Mouse (Mus musculus) adrenal gland, adult 8-10 months (tissue): Measurements from ENCODE around the gene Osbpl9. TPM values are rescaled to one million over a fixed set of nuclear protein-coding genes. Genes with fewer than 3 reads are reported as not detected.

Experiments used
- DNase-seq: peaks from one replicate; pipeline ENCODE4 v3.0.0; 2022
- total RNA-seq, 4 experiments: library from RNA; stranded (reverse); gene quantifications; 2 replicates each; pipeline ENCODE4 v1.2.4; 2022

Osbpl9 gene
- total RNA-seq, 4 experiments from 2014 or later: 123 to 159 (median 148) TPM

DNA sequence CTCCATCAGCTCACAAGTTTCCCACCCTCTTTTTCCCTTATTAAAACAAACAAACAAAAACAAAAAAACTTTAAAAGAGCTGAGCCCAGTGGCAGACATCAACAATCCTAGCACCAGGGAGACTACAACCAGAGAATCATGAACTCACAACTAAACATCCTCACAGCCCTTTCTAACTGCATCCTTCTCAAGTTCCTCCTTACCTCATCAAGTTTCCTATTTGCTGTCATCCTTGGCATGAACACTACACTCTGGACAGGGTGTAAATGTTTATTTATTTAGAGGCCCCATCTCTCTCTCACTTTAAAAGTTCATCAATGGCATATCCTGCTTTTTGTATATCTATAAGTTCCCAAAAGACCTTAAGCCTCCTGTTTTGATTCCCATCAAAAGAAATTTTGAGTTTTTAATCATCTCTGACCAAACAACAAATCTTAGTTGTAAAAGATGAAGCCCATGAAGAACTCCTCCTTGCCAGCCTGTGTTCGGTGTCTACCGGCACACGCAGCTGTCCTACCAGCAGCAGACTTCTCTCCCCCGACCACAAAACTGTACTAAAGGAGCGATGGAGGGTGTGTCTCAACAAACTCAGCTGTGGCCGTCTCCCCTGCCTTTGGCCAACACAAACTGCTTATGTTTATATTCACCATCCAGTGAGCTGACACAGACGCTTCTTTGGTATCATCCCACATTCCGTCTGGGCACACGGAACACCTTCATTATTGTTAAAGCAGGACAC lies 98.8 kb downstream of the Osbpl9 start:
- DNase-seq: no peak

GRCm38 (mm10) chr4:109102574-109102973 lies 99.5 kb downstream of the Osbpl9 start:
- DNase-seq: no peak

GRCm38 (mm10) chr4:109098861-109099260 lies 103.2 kb downstream of the Osbpl9 start:
- DNase-seq: no peak

- no peak for DNase-seq
Measured at GRCm38 (mm10) chr4:109094269-109094668, 107.8 kb downstream of the Osbpl9 start.

DNA sequence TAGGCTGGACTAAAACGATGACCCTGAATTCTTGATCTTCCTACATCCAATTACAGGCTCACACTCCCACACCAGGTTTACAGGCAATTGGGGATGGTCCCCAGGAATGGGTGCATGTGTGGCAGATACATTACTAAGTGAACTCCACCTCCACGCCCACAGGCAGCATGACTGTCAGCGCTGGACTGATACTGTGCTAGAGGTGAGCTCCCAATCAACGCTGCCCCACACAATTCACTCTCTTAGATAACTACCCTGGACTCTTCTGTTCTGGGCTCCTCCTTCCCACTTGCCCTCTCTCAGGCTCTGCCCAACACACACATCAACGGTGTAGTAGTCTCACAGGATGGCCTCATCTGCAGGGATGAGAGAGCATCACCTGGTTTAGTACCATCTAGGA lies 109.7 kb downstream of the Osbpl9 start:
- no peak for DNase-seq

DNA sequence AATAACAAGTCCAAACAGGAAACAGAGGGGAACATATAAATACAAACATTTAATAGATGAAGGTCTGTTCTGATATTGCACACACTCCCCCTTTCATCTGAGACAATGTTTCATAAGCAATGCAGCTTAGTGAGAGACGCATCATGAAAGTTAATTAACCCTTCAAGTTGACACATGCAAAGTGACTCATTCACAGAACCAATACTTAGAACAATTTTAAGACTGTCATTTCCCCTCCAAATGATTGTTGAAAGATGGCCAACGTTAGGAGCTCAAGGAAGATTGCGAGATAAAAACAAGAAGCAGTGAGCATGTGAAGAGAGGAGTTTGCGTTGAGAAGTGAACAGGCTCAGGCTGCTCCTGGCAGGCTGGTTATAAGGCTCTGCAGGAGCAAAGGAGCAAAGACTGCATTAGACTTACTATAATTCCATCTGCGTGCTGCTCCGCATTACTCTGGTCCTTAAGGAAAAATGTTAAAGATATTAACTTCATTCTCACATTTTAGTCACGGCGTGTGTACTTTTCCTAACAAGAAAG lies 110.8 kb downstream of the Osbpl9 start:
- DNase-seq: no peak

DNA sequence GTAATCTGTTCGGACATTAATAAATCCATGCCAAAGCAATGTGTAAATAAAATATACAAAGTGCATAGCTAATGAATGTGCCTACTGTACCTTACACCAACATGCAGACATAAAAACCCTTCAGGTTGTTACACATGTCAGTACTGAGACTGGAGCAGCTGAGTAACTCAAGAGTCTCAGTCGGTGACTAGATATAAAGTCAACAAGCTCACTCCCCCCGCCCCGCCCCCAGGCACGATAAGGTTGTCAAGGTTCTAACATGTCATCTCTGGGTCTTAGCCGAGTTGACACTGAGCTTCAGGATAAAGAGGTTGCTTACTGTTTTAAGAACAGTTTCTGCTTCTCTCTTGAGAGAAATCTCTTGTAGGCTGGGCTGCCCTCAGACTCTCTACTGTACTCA lies 112.1 kb downstream of the Osbpl9 start:
- DNase-seq: no peak

GRCm38 (mm10) chr4:109089171-109089570 lies 112.9 kb downstream of the Osbpl9 start:
- peak; percentile 58 for DNase-seq

- no peak for DNase-seq
Measured at GRCm38 (mm10) chr4:109080118-109080517, 122.0 kb downstream of the Osbpl9 start.

DNA sequence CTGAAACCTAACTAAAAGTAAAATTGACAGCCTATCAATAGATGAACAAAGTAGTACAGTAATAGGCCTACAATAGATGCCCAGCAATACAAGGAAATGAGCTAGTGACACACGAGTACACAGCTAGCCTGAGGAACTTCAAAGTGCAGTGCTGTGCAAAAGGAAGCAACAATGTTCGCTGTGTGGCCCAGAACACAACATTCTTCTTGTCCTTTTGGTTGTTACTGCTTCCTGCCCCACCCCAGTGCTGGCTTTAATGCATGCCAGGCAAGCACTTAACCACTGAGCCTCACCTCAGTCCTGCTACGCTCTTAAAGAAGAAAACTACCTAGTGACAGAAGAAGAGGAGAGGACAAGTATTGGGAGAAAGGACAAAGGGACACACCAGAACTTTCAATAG lies 122.4 kb downstream of the Osbpl9 start:
- DNase-seq: no peak

GRCm38 (mm10) chr4:109078941-109079340 lies 123.1 kb downstream of the Osbpl9 start:
- DNase-seq: no peak

DNA sequence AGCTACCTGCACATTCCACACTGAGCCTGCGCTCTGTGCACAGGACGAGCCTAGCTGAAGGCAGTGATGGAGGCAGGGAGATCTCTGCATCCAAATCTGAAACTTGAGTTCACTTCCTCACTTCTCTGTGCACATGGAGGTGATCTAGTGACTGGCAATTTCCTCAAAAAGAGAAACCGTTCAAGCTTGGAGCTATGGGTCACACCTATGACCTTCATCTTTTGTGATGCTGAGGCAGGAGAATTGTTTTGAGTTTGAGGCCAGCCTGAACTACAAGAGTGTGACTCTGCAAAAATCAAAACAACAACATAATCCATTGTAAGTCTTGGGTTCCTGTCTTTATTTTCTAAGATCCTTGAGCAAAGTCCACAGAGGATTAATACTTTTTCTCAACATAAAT lies 128.8 kb downstream of the Osbpl9 start:
- no peak for DNase-seq

DNA sequence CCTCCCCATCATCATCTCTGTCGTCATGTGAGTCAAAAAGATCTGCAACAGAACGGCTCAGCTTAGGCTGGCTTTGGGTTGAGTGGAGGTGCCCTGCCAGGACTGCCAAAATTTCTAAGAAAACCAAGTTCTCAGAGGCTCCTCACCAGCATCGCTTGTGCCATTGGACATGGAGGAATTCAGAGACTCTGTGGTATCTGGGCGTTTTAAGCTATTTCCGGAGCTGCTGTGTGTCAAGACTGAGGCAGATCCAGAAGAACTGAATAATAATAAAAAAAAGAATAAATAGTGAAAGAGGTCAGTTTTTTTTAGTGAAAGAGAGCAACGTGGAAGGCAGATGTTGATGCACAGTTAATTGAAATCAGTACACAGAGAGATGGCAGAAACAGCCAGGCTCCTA lies 129.2 kb downstream of the Osbpl9 start:
- no peak for DNase-seq

DNA sequence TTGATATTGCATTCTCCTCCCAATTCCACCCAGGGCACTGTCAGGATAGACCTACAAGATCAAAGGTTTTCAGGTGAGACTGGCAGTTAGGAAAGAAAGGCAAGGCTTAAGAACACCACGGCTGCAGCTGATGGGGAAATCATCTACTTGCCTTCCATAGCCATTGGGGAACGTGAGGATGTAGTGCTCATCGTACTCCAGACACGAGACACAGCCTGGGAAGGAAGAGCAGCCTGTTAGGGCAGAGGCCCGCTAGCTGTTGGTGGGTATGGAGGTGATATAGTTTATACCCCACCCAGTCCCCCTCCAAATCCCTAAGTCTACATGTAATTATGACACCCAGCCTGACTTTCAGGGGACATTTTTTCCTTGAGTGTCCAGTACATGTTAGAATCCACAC lies 136.4 kb downstream of the Osbpl9 start:
- no peak for DNase-seq

- DNase-seq: no peak
Measured at GRCm38 (mm10) chr4:109064941-109065340, 137.1 kb downstream of the Osbpl9 start.

- DNase-seq: no peak
Measured at GRCm38 (mm10) chr4:109059255-109059821, 142.7 kb downstream of the Osbpl9 start.

DNA sequence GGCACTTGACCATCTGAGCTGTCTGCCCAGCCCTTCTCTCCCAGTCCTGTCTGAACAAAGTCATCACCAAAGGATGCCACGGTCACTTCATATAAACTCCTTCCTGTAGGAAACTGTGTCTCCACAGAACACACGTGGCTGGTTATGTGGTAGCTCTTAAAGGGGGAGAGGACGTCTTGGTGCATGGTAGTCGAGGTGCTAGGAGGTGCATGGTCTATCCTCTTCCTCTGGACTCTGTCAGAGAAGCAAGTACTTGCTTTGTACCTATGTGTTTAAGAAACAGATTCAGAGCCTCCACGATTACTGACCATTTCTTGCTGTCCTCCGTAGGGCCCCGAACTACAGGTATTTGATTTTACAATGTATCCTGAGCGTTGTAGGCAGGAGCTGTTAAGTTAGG lies 144.4 kb downstream of the Osbpl9 start:
- no peak for DNase-seq

- no peak for DNase-seq
Measured at GRCm38 (mm10) chr4:109056351-109056750, 145.7 kb downstream of the Osbpl9 start.

DNA sequence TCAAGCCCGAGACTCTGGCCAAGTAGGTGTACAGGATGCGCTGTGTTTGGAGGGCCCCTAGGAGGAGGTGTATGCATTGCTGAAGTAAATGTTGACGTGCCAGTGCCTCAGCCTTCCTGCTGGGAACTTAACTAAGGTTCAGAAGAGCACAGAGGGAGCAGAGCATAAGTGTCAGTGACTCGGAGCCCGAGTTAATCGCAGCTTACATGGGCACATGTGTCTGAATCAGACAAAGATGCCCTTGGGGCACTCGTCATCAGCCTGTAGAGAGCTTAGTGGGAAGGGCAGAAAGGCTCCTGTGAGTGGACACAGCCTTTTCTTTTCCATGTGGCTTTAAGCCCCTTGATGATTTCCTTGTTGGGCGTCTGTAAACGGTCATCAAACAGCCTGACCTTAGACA lies 148.1 kb downstream of the Osbpl9 start:
- no peak for DNase-seq

GRCm38 (mm10) chr4:109052282-109052681 lies 149.8 kb downstream of the Osbpl9 start:
- DNase-seq: no peak

GRCm38 (mm10) chr4:109048258-109048657 lies 153.8 kb downstream of the Osbpl9 start:
- DNase-seq: no peak

- DNase-seq: no peak
Measured at GRCm38 (mm10) chr4:109043756-109044155, 158.3 kb downstream of the Osbpl9 start.

- no peak for DNase-seq
Measured at GRCm38 (mm10) chr4:109043294-109043693, 158.8 kb downstream of the Osbpl9 start.

GRCm38 (mm10) chr4:109042739-109043138 lies 159.3 kb downstream of the Osbpl9 start:
- DNase-seq: no peak
